18 mouse cellular contexts compared by ENCODE assay signal in the genomic region with DNA sequence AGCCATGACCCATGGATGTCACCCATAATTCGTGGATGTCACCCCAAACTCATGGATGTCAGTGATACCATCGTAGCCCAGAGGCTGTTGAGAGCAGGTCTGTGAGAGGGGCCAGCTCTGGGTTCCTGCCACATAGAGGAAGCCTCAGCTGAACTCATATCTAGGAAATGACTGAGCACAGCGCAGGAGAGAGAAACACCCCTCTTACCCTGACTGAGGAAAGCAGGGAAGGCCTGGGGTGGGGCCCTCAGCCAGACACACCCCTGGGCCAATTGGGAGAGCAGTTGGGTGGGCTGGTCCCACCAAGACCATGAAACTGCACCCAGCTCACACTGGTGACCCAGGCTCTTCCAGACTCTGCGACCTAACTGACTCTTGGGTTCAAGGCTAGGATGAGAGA. TPM values are rescaled to one million over a fixed set of nuclear protein-coding genes. Genes with fewer than 3 reads are reported as not detected.
A peak's percentile ranks its signal among the peaks of the same experiment; 100 is the strongest.
DNase-seq lines count a peak whose midpoint lies in the region; ATAC-seq lines count a peak whose summit lies in the region.
"Had no signal": no experiment of that assay in that cellular context is flagged by ENCODE, and none has a peak within 500 bp of the region (broad histone marks: within the 10 kb centered on the region; RNA-seq: fewer than 3 reads in every experiment).

A gene (plus strand): TSS at position 343 of the 400 bp plus-strand sequence.

- H3K36me3 ChIP-seq in heart, embryonic 10.5 days: no peaks in the 10 kb centered on the region
- H3K36me3 ChIP-seq in megakaryocyte, embryonic 14.5 days (replicated peaks; ENCODE audit: low read length): peaks cover 33% of the 10 kb centered on the region
- H3K36me3 ChIP-seq: forebrain, embryonic 15.5 days; kidney, embryonic 15.5 days; lung, embryonic 15.5 days; midbrain, embryonic 12.5 days had no signal

- 0 out of 2 replicates have a peak, but pooled peaks cover 4% of the 10 kb centered on the region for H3K27me3 ChIP-seq in heart, embryonic 10.5 days (ENCODE audit: insufficient read depth, poor library complexity, severe bottlenecking)
- no peaks in the 10 kb centered on the region for H3K27me3 ChIP-seq in megakaryocyte, embryonic 14.5 days (replicated peaks)
- H3K27me3 ChIP-seq: forebrain, embryonic 15.5 days; kidney, embryonic 15.5 days; lung, embryonic 15.5 days; midbrain, embryonic 12.5 days had no signal

- no peak for DNase-seq in heart, embryonic 10.5 days (ENCODE audit: low spot score)
- no peak for DNase-seq in heart, postnatal 36 days
- peak; percentile 79 for DNase-seq in liver
- no peak for DNase-seq in cerebellum, postnatal 10 days
- no peak for DNase-seq in urinary bladder, adult 18-20 months (ENCODE audit: low spot score in 2 of 2)
- DNase-seq: adrenal gland, adult 8-10 months; cerebellum, adult 2 months; gastrocnemius, postnatal 36 days; layer of hippocampus, postnatal 36 days; right cerebral cortex, postnatal 4 days; thymus, adult 18-20 months had no signal

- H3K4me3 ChIP-seq in heart, embryonic 10.5 days: no peak within 1 kb of the TSS
- peak within 1 kb of the TSS; percentile 93 for H3K4me3 ChIP-seq in megakaryocyte, embryonic 14.5 days (replicated peaks)
- H3K4me3 ChIP-seq: forebrain, embryonic 15.5 days; kidney, embryonic 15.5 days; lung, embryonic 15.5 days; midbrain, embryonic 12.5 days had no signal

- no peaks in the 10 kb centered on the region for H3K9me3 ChIP-seq in heart, embryonic 10.5 days
- H3K9me3 ChIP-seq in megakaryocyte, embryonic 14.5 days: no peaks in the 10 kb centered on the region
- H3K9me3 ChIP-seq: forebrain, embryonic 15.5 days; kidney, embryonic 15.5 days; lung, embryonic 15.5 days; midbrain, embryonic 12.5 days had no signal

- intact Hi-C loops in heart, postnatal 36 days (cut with DNase I): no loop called here

- 54% methylated on average over 4 of the region's 4 CpGs for WGBS in heart, embryonic 10.5 days

- peaks cover 15% of the 10 kb centered on the region for H3K4me1 ChIP-seq in heart, embryonic 10.5 days
- H3K4me1 ChIP-seq in megakaryocyte, embryonic 14.5 days: peaks cover 87% of the 10 kb centered on the region
- H3K4me1 ChIP-seq: forebrain, embryonic 15.5 days had no signal

- H3K27ac ChIP-seq in heart, embryonic 10.5 days: no peak within 1 kb of the TSS
- H3K27ac ChIP-seq: forebrain, embryonic 15.5 days; kidney, embryonic 15.5 days; lung, embryonic 15.5 days; midbrain, embryonic 12.5 days had no signal

- no peak for ATAC-seq in megakaryocyte, adult 5-6 weeks (ENCODE audit: poor library complexity, severe bottlenecking)
- ATAC-seq in megakaryocyte progenitor cell, adult 5-6 weeks (replicated peaks; ENCODE audit: poor library complexity): peak; percentile 20
- ATAC-seq: forebrain, embryonic 15.5 days had no signal

RNA-seq across cellular contexts. Expression of the gene that starts here (rescaled TPM):
- polyA plus RNA-seq in heart, embryonic 10.5 days (2016; fragmentation: Nextera tagmentation; extraction: Ambion mirVana): 7.6 and 12.0 TPM in 2 replicates
- 1 to 10 TPM; 3.8 to 4.1 TPM for total RNA-seq in heart, postnatal 36 days (2021)
- polyA plus RNA-seq in megakaryocyte, embryonic 14.5 days (2012; ENCODE audit: insufficient read depth, low replicate concordance): 11.2 and 32.6 TPM in 2 replicates
- not detected in 2 replicates for total RNA-seq in megakaryocyte, adult 5-6 weeks (2015)
- 0.26 and 0.53 TPM in 2 replicates for total RNA-seq in megakaryocyte, adult 5-6 weeks (2017)
- total RNA-seq in megakaryocyte progenitor cell, adult 5-6 weeks (2015): not detected in 2 replicates
- total RNA-seq in megakaryocyte progenitor cell, adult 5-6 weeks (2017): 0.30 TPM in 1 of 2 replicates, not detected in the other
- total RNA-seq: gastrocnemius, postnatal 36 days; layer of hippocampus, postnatal 36 days had no signal

Comparison
In these comparisons a context has a peak if more than half of its experiments do, and no peak if none do; other contexts are left out.
1. Peak in ATAC-seq in megakaryocyte progenitor cell, adult 5-6 weeks; RNA of the gene not detected or under 1 TPM.